Mouse (Mus musculus) lung, embryonic 16.5 days (tissue): ENCODE data around the gene Cc2d1b. TPM values are rescaled to one million over a fixed set of nuclear protein-coding genes. Genes with fewer than 3 reads are reported as not detected.

Experiments
- ATAC-seq: fragments of 200-750 bp; cut with Nextera tagmentation; 2 replicates; pipeline ENCODE4 v1.8.0; 2017; ENCODE audit warnings: low read depth, mild to moderate bottlenecking, moderate library complexity
- H3K27ac ChIP-seq: fragments of 300-500 bp; sonication (generic); 2 replicates; pipeline ENCODE4 v1.5.1; 2014; ENCODE audit warnings: mild to moderate bottlenecking, control low read depth, low read length
- H3K27me3 ChIP-seq: fragments of 300-500 bp; sonication (generic); 2 replicates; pipeline ENCODE4 v1.6.1; 2014; ENCODE audit warnings: low read depth, low read length, mixed read lengths; ENCODE audit not compliant: control insufficient read depth, insufficient read depth
- H3K36me3 ChIP-seq: fragments of 300-500 bp; sonication (generic); 2 replicates; pipeline ENCODE4 v1.6.1; 2014; ENCODE audit warnings: low read length; ENCODE audit not compliant: control insufficient read depth, insufficient read depth
- H3K4me1 ChIP-seq: fragments of 300-500 bp; sonication (generic); replicated peaks from 2 replicates; pipeline ENCODE4 v1.6.1; 2014; ENCODE audit warnings: low read length, mixed read lengths; ENCODE audit not compliant: control insufficient read depth, insufficient read depth
- H3K4me2 ChIP-seq: fragments of 300-500 bp; sonication (generic); 2 replicates; pipeline ENCODE4 v1.6.1; 2014; ENCODE audit warnings: low read depth, low read length, control low read depth
- H3K4me3 ChIP-seq: fragments of 300-500 bp; sonication (generic); 2 replicates; pipeline ENCODE4 v1.5.1; 2014; ENCODE audit warnings: mild to moderate bottlenecking, low read length, control low read depth
- H3K9ac ChIP-seq: fragments of 300-500 bp; sonication (generic); 2 replicates; pipeline ENCODE4 v1.6.1; 2014; ENCODE audit warnings: low read length, control low read depth
- H3K9me3 ChIP-seq: fragments of 300-500 bp; sonication (generic); 2 replicates; pipeline ENCODE4 v1.6.1; 2016; ENCODE audit warnings: low read length; ENCODE audit not compliant: control insufficient read depth
- WGBS: fragments of 180-500 bp; shearing (Covaris S2); extraction: QIAGEN DNeasy Blood & Tissue Kit; methylation state at CpG from one replicate; pipeline ENCODE4 v1.1.7; 2014; 5-methylcytosine and 5-hydroxymethylcytosine counted together
- polyA plus RNA-seq: library from polyadenylated mRNA; unstranded; fragments of >200 nt; fragmentation: Nextera tagmentation; extraction: Ambion mirVana; gene quantifications from 2 replicates; pipeline ENCODE4 v1.2.1, GENCODE M21; 2015

Gene Cc2d1b
- polyA plus RNA-seq, 1 experiment from 2014 or later, result 30.2 TPM

GRCm38 (mm10) chr4:108633703-108634102 is 14.0 kb downstream of the Cc2d1b start:
- 85% methylated on average over 12 of the region's 12 CpGs for WGBS

GRCm38 (mm10) chr4:108634696-108635095 is 15.0 kb downstream of the Cc2d1b start:
- peaks cover 39% of the 10 kb centered on the region for H3K36me3 ChIP-seq
- 81% methylated on average over 4 of the region's 4 CpGs for WGBS
- no peak for ATAC-seq
- H3K9me3 ChIP-seq, result no peaks in the 10 kb centered on the region
- no peak overlapping the region for H3K4me3 ChIP-seq
- no peaks in the 10 kb centered on the region for H3K27me3 ChIP-seq
- H3K4me1 ChIP-seq, result no peaks in the 10 kb centered on the region
- H3K27ac ChIP-seq, result no peak overlapping the region
- H3K4me2 ChIP-seq, result no peak overlapping the region
- no peak overlapping the region for H3K9ac ChIP-seq

More at GRCm38 (mm10) chr4:108633703-108634102, 14.0 kb downstream of the Cc2d1b start:
- Histone ChIP-seq H3K27me3 (no peaks in the 10 kb centered on the region), H3K4me1 (no peaks in the 10 kb centered on the region), H3K4me3 (no peak overlapping the region), H3K27ac (no peak overlapping the region), H3K36me3 (peaks cover 47% of the 10 kb centered on the region), H3K9ac (no peak overlapping the region), H3K4me2 (no peak overlapping the region), H3K9me3 (no peaks in the 10 kb centered on the region)
- no peak for ATAC-seq

- Histone ChIP-seq H3K27ac (no peak overlapping the region), H3K9ac (no peak overlapping the region), H3K4me3 (no peak overlapping the region), H3K4me2 (no peak overlapping the region), H3K9me3 (no peaks in the 10 kb centered on the region), H3K4me1 (no peaks in the 10 kb centered on the region), H3K27me3 (no peaks in the 10 kb centered on the region), H3K36me3 (peaks cover 36% of the 10 kb centered on the region)
- ATAC-seq, result no peak
Observed at GRCm38 (mm10) chr4:108635101-108635500, 15.4 kb downstream of the Cc2d1b start.

- no peak for ATAC-seq
- 94% methylated on average over 3 of the region's 3 CpGs for WGBS
- Histone ChIP-seq H3K36me3 (peaks cover 30% of the 10 kb centered on the region), H3K4me2 (no peak overlapping the region), H3K9me3 (no peaks in the 10 kb centered on the region), H3K9ac (no peak overlapping the region), H3K27ac (no peak overlapping the region), H3K27me3 (no peaks in the 10 kb centered on the region), H3K4me3 (no peak overlapping the region), H3K4me1 (no peaks in the 10 kb centered on the region)
Observed at GRCm38 (mm10) chr4:108637721-108638120, 18.0 kb downstream of the Cc2d1b start.

- H3K4me3 ChIP-seq, result no peak overlapping the region
- H3K27ac ChIP-seq, result no peak overlapping the region
- no peak for ATAC-seq
- 62% methylated on average over 5 of the region's 5 CpGs for WGBS
- H3K27me3 ChIP-seq, result no peaks in the 10 kb centered on the region
- H3K9ac ChIP-seq, result no peak overlapping the region
- H3K9me3 ChIP-seq, result no peaks in the 10 kb centered on the region
- no peaks in the 10 kb centered on the region for H3K4me1 ChIP-seq
- H3K4me2 ChIP-seq, result no peak overlapping the region
- peaks cover 25% of the 10 kb centered on the region for H3K36me3 ChIP-seq
Observed at GRCm38 (mm10) chr4:108638752-108639151, 19.0 kb downstream of the Cc2d1b start.

- no peaks in the 10 kb centered on the region for H3K4me1 ChIP-seq
- H3K4me2 ChIP-seq, result no peak overlapping the region
- no peak overlapping the region for H3K9ac ChIP-seq
- no peaks in the 10 kb centered on the region for H3K27me3 ChIP-seq
- no peak overlapping the region for H3K4me3 ChIP-seq
- no peak overlapping the region for H3K27ac ChIP-seq
- H3K36me3 ChIP-seq, result peaks cover 5% of the 10 kb centered on the region; the same call in 1 of the 2 replicates
- no peaks in the 10 kb centered on the region for H3K9me3 ChIP-seq
- ATAC-seq, result no peak
- WGBS, result 54% methylated on average over 2 of the region's 2 CpGs
Observed at GRCm38 (mm10) chr4:108664407-108664806, 44.7 kb downstream of the Cc2d1b start.

Other genes starting within 250 kb of the Cc2d1b start
- 0.55 and 1.2 TPM in 2 replicates for gene Shisal2a, start 236.6 kb upstream of the Cc2d1b start, polyA plus RNA-seq
- 89.7 and 90.6 TPM in 2 replicates for gene Gpx7, start 213.0 kb upstream of the Cc2d1b start, polyA plus RNA-seq
- 53.9 and 57.7 TPM in 2 replicates for gene Tut4, start 160.5 kb upstream of the Cc2d1b start, polyA plus RNA-seq
- 79.9 and 80.4 TPM in 2 replicates for gene Prpf38a, start 40.6 kb upstream of the Cc2d1b start, polyA plus RNA-seq
- gene Orc1, start 40.5 kb upstream of the Cc2d1b start, polyA plus RNA-seq, result 8.0 and 8.9 TPM in 2 replicates
- gene 3110021N24Rik, start 99.7 kb downstream of the Cc2d1b start, polyA plus RNA-seq, result 1.6 TPM in 2 replicates
- 3.8 and 4.0 TPM in 2 replicates for gene Zfyve9, start 160.9 kb downstream of the Cc2d1b start, polyA plus RNA-seq
- gene Btf3l4, start 213.7 kb downstream of the Cc2d1b start, polyA plus RNA-seq, result 132 and 147 TPM in 2 replicates
- gene Txndc12, start 214.7 kb downstream of the Cc2d1b start, polyA plus RNA-seq, result 128 and 134 TPM in 2 replicates
- 43.3 and 48.2 TPM in 2 replicates for gene Kti12, start 227.8 kb downstream of the Cc2d1b start, polyA plus RNA-seq
- gene A730015C16Rik, start 228.7 kb downstream of the Cc2d1b start, polyA plus RNA-seq, result 1.5 and 1.6 TPM in 2 replicates